Mouse (Mus musculus) embryonic facial prominence, embryonic 12.5 days (tissue): ENCODE data around the gene Rnase10. TPM values are rescaled to one million over a fixed set of nuclear protein-coding genes. Genes with fewer than 3 reads are reported as not detected.

Source experiments
- ATAC-seq: fragments of 200-750 bp; cut with Nextera tagmentation; 2 replicates; pipeline ENCODE4 v1.8.0; 2017; ENCODE audit not compliant: insufficient number of reproducible peaks, insufficient read depth, low FRiP score, low TSS enrichment
- H3K27ac ChIP-seq: fragments of 300-500 bp; sonication (generic); 2 replicates; pipeline ENCODE4 v1.5.1; 2016; ENCODE audit warnings: mild to moderate bottlenecking
- H3K27me3 ChIP-seq: fragments of 300-500 bp; sonication (generic); 2 replicates; pipeline ENCODE4 v1.6.1; 2016; ENCODE audit warnings: mild to moderate bottlenecking, moderate library complexity
- H3K36me3 ChIP-seq: fragments of 300-500 bp; sonication (generic); 2 replicates; pipeline ENCODE4 v1.6.1; 2016; ENCODE audit warnings: mild to moderate bottlenecking
- H3K4me1 ChIP-seq: fragments of 300-500 bp; sonication (generic); 2 replicates; pipeline ENCODE4 v1.6.1; 2016
- H3K4me2 ChIP-seq: fragments of 300-500 bp; sonication (generic); replicated peaks from 2 replicates; pipeline ENCODE4 v1.6.1; 2016; ENCODE audit warnings: mild to moderate bottlenecking, moderate library complexity
- H3K4me3 ChIP-seq: fragments of 300-500 bp; sonication (generic); 2 replicates; pipeline ENCODE4 v1.5.1; 2016; ENCODE audit warnings: mild to moderate bottlenecking
- H3K9ac ChIP-seq: fragments of 300-500 bp; sonication (generic); 2 replicates; pipeline ENCODE4 v1.6.1; 2016; ENCODE audit warnings: mild to moderate bottlenecking, moderate library complexity
- H3K9me3 ChIP-seq: fragments of 300-500 bp; sonication (generic); 2 replicates; pipeline ENCODE4 v1.6.1; 2016; ENCODE audit warnings: mild to moderate bottlenecking, moderate library complexity
- WGBS: fragments of 180-500 bp; shearing (Covaris S2); methylation state at CpG from one replicate; pipeline ENCODE4 v1.1.7; 2016; 5-methylcytosine and 5-hydroxymethylcytosine counted together
- polyA plus RNA-seq: library from polyadenylated mRNA; unstranded; fragments of >200 nt; fragmentation: Nextera tagmentation; extraction: Ambion mirVana; gene quantifications from 2 replicates; pipeline ENCODE4 v1.2.1, GENCODE M21; 2016

The Rnase10 gene
- polyA plus RNA-seq, 1 experiment from 2014 or later, result not detected

DNA sequence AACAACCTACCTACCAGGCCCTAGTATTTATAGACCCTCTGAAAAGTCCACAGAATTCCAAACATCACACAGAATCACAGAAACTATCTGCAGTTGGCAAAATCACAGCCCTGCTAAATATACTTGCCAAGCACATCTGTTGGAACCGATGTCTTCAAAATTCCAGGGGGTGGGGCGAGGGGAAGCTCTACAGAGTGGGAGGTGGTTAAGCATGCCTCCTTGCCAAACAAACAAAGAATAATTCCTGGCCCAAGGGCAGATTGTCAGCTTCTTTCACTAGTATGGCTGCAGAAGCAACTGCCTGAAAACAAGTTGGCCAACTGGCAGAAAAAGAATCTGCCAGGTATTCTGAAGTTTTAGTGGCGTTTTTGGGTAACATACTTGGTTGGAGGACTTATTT is 9.7 kb downstream of the Rnase10 start:
- Histone ChIP-seq H3K4me2 (no peak overlapping the region), H3K9me3 (no peaks in the 10 kb centered on the region), H3K27ac (no peak overlapping the region), H3K9ac (no peak overlapping the region), H3K4me1 (no peaks in the 10 kb centered on the region), H3K36me3 (no peaks in the 10 kb centered on the region), H3K4me3 (no peak overlapping the region), H3K27me3 (no peaks in the 10 kb centered on the region)
- 55% methylated on average over 3 of the region's 3 CpGs for WGBS
- ATAC-seq, result no peak

- no peaks in the 10 kb centered on the region for H3K36me3 ChIP-seq
- 78% methylated on average over 4 of the region's 4 CpGs for WGBS
- no peak for ATAC-seq
- H3K9ac ChIP-seq, result no peak overlapping the region
- no peaks in the 10 kb centered on the region for H3K27me3 ChIP-seq
- H3K4me2 ChIP-seq, result no peak overlapping the region
- no peaks in the 10 kb centered on the region for H3K4me1 ChIP-seq
- H3K4me3 ChIP-seq, result no peak overlapping the region
- no peak overlapping the region for H3K27ac ChIP-seq
- no peaks in the 10 kb centered on the region for H3K9me3 ChIP-seq
Observed at GRCm38 (mm10) chr14:51023457-51023856, 15.9 kb downstream of the Rnase10 start.

GRCm38 (mm10) chr14:51024820-51025219 is 17.3 kb downstream of the Rnase10 start:
- H3K4me3 ChIP-seq, result no peak overlapping the region
- 79% methylated on average over 1 of the region's 1 CpGs for WGBS
- H3K27ac ChIP-seq, result no peak overlapping the region
- no peak for ATAC-seq
- H3K27me3 ChIP-seq, result no peaks in the 10 kb centered on the region
- no peaks in the 10 kb centered on the region for H3K9me3 ChIP-seq
- H3K36me3 ChIP-seq, result no peaks in the 10 kb centered on the region
- H3K4me1 ChIP-seq, result no peaks in the 10 kb centered on the region
- no peak overlapping the region for H3K4me2 ChIP-seq
- H3K9ac ChIP-seq, result no peak overlapping the region

DNA sequence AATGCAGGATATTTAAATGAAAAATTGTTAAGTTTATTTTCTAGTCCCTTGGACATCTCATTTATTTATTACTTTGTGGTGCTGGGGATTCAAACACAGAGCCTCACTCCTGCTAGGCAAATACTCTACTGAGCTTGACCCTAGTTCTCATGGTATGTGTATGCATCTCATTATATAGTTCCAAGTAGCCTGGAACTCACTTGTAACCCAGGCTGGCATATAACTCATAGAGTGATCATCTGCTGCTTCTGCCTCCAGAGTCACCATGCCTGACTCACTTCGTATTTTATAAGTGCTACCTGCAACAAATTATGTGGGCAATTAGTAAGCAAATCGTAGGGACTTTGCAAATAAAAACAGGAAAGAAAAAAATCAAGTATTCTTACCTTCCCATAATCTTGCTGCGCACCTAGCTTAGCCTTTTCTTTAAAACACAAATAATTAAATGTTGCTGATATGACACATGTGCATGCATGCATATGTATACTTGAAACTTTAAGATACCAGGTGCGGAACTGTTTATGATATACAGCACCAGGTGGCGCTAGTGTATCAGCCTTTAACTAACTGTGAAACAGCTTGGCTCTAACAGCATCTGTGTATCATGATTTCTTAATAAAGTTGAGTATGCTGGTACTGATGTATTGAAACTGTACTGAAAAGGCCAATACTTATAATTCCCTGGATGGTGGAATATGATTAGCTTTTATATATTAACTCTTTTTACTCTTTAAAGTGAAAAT is 19.0 kb downstream of the Rnase10 start:
- Histone ChIP-seq H3K9ac (no peak overlapping the region), H3K27me3 (no peaks in the 10 kb centered on the region), H3K4me2 (no peak overlapping the region), H3K9me3 (no peaks in the 10 kb centered on the region), H3K4me3 (no peak overlapping the region), H3K27ac (no peak overlapping the region), H3K4me1 (no peaks in the 10 kb centered on the region), H3K36me3 (no peaks in the 10 kb centered on the region)
- no peak for ATAC-seq
- WGBS, result 40% methylated on average over 5 of the region's 5 CpGs

GRCm38 (mm10) chr14:51027387-51028155 is 20.0 kb downstream of the Rnase10 start:
- Histone ChIP-seq H3K27me3 (no peaks in the 10 kb centered on the region), H3K4me3 (no peak overlapping the region), H3K9me3 (no peaks in the 10 kb centered on the region), H3K27ac (no peak overlapping the region), H3K4me1 (no peaks in the 10 kb centered on the region), H3K36me3 (no peaks in the 10 kb centered on the region), H3K9ac (no peak overlapping the region), H3K4me2 (no peak overlapping the region)
- 53% methylated on average over 3 of the region's 3 CpGs for WGBS
- ATAC-seq, result no peak

DNA sequence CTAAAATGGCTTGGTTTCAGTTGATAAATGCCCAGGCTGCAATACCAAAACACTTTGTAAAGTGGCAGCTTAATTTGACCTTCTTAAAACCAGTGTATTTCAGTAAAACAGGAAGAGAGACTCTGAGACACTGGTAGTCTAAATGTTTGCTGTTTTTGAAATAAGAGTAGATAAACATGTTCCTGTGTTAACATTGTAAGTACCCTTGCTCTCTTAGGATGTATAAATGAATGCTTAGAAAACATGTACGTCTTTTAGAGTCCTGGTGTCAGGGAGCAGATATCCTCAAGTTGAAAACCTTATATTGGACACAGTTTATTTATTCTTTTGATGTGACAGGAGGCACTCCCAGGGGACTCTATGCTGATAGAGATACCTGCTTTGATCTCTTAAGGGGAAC is 27.7 kb downstream of the Rnase10 start:
- Histone ChIP-seq H3K36me3 (no peaks in the 10 kb centered on the region), H3K4me2 (no peak overlapping the region), H3K27ac (no peak overlapping the region), H3K4me1 (no peaks in the 10 kb centered on the region), H3K9ac (no peak overlapping the region), H3K27me3 (no peaks in the 10 kb centered on the region), H3K4me3 (no peak overlapping the region), H3K9me3 (no peaks in the 10 kb centered on the region)
- 28% methylated on average over 1 of the region's 1 CpGs for WGBS
- no peak for ATAC-seq

- WGBS, result 83% methylated on average over 4 of the region's 4 CpGs
- Histone ChIP-seq H3K9me3 (no peaks in the 10 kb centered on the region), H3K36me3 (no peaks in the 10 kb centered on the region), H3K27ac (no peak overlapping the region), H3K9ac (no peak overlapping the region), H3K4me3 (no peak overlapping the region), H3K4me1 (no peaks in the 10 kb centered on the region), H3K27me3 (no peaks in the 10 kb centered on the region), H3K4me2 (no peak overlapping the region)
- ATAC-seq, result no peak
Observed at GRCm38 (mm10) chr14:51036214-51036613, 28.7 kb downstream of the Rnase10 start.

- no peak for ATAC-seq
- H3K4me1 ChIP-seq, result no peaks in the 10 kb centered on the region
Observed at GRCm38 (mm10) chr14:51041769-51042168, 34.2 kb downstream of the Rnase10 start, which contains the start of gene Rnase9. TSS of gene Rnase9 (minus strand) at chr14:51041869.

DNA sequence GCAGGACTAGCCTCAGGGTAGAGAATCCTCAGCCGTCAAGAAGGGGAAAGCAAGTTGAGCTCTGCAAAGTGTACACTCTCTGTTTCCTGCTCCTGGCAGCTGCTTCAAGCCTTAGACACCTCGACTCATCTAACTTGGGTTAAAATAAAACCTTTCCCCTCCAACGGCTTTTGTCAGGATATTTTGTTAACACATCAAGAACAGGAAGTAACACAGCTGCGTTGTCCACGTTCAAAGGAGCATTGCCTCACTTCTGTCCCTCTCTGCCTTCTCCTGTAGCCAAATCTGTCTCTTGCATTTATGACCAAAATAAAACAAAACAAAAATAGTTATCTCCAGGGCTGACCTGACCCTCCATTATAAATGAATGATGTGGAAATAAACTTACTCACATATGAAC is 40.3 kb downstream of the Rnase10 start:
- H3K4me3 ChIP-seq, result no peak overlapping the region
- no peak overlapping the region for H3K27ac ChIP-seq
- no peaks in the 10 kb centered on the region for H3K9me3 ChIP-seq
- WGBS, result 34% methylated on average over 5 of the region's 5 CpGs
- no peaks in the 10 kb centered on the region for H3K4me1 ChIP-seq
- H3K27me3 ChIP-seq, result no peaks in the 10 kb centered on the region
- H3K36me3 ChIP-seq, result no peaks in the 10 kb centered on the region
- ATAC-seq, result no peak
- no peak overlapping the region for H3K9ac ChIP-seq
- H3K4me2 ChIP-seq, result no peak overlapping the region

More at GRCm38 (mm10) chr14:51041769-51042168, 34.2 kb downstream of the Rnase10 start, which contains the start of gene Rnase9:
- H3K9me3 ChIP-seq, result no peaks in the 10 kb centered on the region
- H3K27me3 ChIP-seq, result no peaks in the 10 kb centered on the region
- H3K4me2 ChIP-seq, result no peak within 1 kb of the TSS
- no peak within 1 kb of the TSS for H3K27ac ChIP-seq
- H3K4me3 ChIP-seq, result no peak within 1 kb of the TSS
- 80% methylated on average over 6 of the region's 6 CpGs for WGBS
- H3K36me3 ChIP-seq, result no peaks in the 10 kb centered on the region
- no peak within 1 kb of the TSS for H3K9ac ChIP-seq

- no peak for ATAC-seq
- H3K4me1 ChIP-seq, result no peaks in the 10 kb centered on the region
- 83% methylated on average over 2 of the region's 2 CpGs for WGBS
- no peak within 1 kb of the TSS for H3K4me3 ChIP-seq
- no peaks in the 10 kb centered on the region for H3K27me3 ChIP-seq
- H3K4me2 ChIP-seq, result no peak within 1 kb of the TSS
- H3K36me3 ChIP-seq, result no peaks in the 10 kb centered on the region
- no peak within 1 kb of the TSS for H3K9ac ChIP-seq
- no peaks in the 10 kb centered on the region for H3K9me3 ChIP-seq
- no peak within 1 kb of the TSS for H3K27ac ChIP-seq
Observed at GRCm38 (mm10) chr14:51050063-51050462, 42.5 kb downstream of the Rnase10 start, which contains the start of gene Rnase11. TSS of gene Rnase11 (minus strand) at chr14:51050163.

GRCm38 (mm10) chr14:51051941-51052340 is 44.4 kb downstream of the Rnase10 start:
- H3K4me2 ChIP-seq, result no peak overlapping the region
- no peaks in the 10 kb centered on the region for H3K36me3 ChIP-seq
- H3K4me1 ChIP-seq, result no peaks in the 10 kb centered on the region
- no peak overlapping the region for H3K27ac ChIP-seq
- no peak overlapping the region for H3K9ac ChIP-seq
- H3K9me3 ChIP-seq, result no peaks in the 10 kb centered on the region
- whole genome bisulfite sequencing, result 54% methylated on average over 5 of the region's 5 CpGs
- no peak for ATAC-seq
- H3K4me3 ChIP-seq, result no peak overlapping the region
- H3K27me3 ChIP-seq, result no peaks in the 10 kb centered on the region

GRCm38 (mm10) chr14:51053176-51053575 is 45.6 kb downstream of the Rnase10 start:
- Histone ChIP-seq H3K27ac (no peak overlapping the region), H3K9ac (no peak overlapping the region), H3K9me3 (no peaks in the 10 kb centered on the region), H3K27me3 (no peaks in the 10 kb centered on the region), H3K4me3 (no peak overlapping the region), H3K36me3 (no peaks in the 10 kb centered on the region), H3K4me2 (no peak overlapping the region), H3K4me1 (no peaks in the 10 kb centered on the region)
- no peak for ATAC-seq
- WGBS, result 57% methylated on average over 5 of the region's 5 CpGs
